Mouse (Mus musculus): ENCODE measurements around the gene Zfp628.

Zfp628 gene

DNA sequence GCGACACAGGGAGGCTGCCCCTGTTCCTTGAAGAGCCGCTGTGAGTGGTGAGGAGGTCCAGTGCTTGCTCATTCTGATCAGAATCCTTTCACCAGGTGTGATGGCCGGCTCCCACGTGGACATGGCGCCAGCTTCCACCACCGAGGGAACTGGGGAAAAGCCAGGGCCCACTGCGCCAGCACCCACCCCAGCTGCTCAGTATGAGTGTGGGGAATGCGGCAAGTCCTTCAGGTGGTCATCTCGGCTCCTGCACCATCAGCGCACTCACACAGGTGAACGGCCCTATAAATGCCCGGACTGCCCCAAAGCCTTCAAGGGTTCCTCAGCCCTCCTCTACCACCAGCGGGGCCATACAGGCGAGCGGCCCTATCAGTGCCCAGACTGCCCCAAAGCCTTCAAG, 3.7 kb downstream of the Zfp628 start:
- DNase-seq (ENCODE audit: low spot score) = no peak

GRCm38 (mm10) chr7:4919096-4919495, 4.1 kb downstream of the Zfp628 start:
- no peak for DNase-seq (ENCODE audit: low spot score)

DNA sequence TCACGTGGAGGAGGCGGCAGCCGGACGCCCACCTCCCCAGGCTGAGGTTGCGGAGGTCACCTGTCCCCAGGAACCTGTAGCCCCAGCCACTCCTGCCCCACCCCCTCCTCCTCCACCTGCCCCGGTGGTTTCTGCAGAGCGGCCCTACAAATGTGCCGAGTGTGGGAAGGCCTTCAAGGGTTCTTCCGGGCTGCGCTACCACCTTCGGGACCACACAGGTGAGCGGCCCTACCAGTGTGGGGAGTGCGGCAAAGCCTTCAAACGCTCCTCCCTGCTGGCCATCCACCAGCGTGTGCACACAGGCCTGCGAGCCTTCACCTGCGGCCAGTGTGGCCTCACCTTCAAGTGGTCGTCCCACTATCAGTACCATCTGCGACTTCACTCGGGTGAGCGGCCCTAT, 5.0 kb downstream of the Zfp628 start:
- no peak for DNase-seq (ENCODE audit: low spot score)

DNA sequence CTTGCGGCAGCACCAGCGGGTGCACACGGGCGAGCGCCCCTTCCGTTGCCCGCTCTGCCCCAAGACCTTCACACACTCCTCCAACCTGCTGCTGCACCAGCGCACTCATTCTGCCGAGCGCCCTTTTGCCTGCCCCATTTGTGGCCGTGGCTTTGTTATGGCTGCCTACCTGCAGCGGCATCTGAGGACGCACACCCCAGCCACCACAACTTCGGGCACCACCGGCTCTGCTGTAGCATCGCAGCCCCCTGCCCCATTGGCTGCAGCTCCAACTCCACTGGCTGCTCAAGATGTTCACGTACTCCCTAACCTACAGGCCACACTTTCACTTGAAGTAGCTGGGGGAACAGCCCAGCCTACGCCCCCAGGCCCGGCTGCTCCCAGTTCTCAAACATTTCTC, 5.5 kb downstream of the Zfp628 start:
- DNase-seq (ENCODE audit: low spot score) = no peak

DNA sequence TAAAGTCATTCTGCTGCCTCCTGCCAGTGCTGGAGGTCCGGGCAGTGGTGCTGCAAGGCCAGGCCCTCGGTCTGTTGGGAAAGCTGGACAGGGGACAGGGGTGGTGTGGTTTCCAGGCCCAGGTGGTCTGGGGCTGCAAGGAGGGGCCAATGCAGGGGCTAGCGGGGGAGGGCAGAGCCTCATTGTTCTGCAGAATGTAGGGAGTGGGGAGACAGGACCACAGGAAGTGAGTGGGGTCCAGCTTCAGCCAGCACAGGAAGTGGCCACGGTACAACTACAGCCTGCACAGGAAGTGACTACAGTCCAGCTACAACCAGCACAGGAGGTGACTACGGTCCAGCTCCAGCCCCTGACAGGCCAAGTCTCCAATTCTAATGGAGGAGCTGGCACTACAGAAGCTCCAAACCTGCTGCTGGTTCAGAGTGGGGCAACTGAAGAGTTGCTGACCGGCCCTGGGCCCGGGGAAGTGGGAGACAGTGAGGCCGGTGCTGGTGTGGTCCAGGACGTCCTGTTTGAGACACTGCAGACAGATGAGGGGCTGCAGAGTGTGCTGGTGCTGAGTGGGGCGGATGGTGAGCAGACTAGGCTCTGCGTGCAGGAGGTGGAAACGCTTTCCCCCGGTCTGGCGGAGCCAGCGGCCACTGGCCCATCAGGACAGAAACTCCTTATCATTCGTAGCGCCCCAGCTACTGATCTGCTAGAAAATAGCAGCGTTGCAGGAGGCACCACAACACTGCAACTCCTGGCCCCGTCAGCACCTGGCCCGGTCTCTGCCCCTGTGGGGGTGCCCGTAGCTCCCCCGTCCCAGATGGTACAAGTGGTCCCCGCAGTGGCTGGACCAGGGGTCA, 6.2 kb downstream of the Zfp628 start:
- no peak for DNase-seq (ENCODE audit: low spot score)

DNA sequence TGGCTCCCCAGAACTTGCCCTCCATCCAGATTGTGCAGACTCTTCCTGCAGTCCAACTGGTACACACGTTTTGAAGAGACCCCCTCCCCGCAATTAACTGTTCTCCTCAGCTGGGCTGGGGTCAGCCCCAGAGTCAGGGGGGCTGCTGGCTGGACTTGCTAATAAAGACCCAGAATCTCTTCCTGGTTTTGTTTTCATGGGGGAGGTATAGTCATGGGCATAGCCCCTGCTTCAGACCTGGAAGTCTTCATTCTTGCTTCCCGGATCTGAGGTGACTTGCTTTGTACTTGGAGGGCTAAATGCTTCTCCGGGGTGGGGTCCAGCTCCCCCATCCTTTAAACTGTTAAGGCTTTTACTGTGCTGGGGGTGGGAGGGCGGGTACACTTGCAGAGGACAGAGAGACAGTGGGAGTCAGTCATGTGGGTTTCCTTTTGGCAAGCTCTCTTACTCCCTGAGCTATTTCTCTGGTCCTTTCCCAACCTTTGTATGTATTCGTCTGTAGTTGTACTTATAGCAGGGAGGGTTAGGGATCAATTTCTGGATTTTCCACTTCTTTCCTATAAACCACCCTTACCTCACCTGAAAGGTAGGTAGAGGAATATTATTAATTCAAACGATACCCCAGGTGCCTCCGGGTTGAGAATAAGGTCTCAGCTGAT, 6.9 kb downstream of the Zfp628 start, which contains the start of gene Nat14:
TSS of gene Nat14 (plus strand) at position 205 of the 659 bp plus-strand sequence.
- no peak for DNase-seq (ENCODE audit: low spot score)

- DNase-seq (ENCODE audit: low spot score) = peak; percentile 88
These were observed 7.5 kb downstream of the Zfp628 start for GRCm38 (mm10) chr7:4922508-4922907.

DNA sequence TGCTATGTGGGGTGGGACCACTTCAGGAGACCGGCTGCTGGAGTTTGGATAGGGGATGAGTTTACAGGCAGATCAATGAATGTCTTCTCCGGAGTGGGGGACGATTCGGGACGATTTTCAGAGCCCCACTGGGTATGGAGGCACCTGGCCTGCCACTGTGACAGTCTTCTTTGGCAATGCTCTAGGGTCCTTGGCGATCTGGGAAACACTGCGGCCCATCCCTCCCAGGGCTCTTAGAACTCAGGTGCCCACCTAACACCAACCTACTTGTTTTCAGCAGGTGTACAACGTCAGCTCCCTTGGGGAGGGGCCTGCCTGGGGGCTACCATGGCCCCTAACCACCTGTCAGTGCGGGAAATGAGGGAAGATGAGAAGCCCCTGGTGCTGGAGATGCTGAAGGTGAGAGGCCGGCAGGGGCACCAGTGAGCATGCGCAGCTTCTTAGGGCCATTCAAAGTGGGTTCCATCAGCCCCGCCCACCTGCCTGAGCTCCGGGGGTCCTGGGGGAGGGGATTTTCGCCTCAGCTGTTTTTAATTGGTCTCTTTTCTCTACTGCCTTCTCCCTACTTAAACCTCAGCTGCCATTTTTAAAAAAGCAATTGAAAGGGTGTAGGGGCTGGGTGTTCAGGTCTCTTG, 8.0 kb downstream of the Zfp628 start:
- peak; percentile 65 for DNase-seq (ENCODE audit: low spot score)

DNA sequence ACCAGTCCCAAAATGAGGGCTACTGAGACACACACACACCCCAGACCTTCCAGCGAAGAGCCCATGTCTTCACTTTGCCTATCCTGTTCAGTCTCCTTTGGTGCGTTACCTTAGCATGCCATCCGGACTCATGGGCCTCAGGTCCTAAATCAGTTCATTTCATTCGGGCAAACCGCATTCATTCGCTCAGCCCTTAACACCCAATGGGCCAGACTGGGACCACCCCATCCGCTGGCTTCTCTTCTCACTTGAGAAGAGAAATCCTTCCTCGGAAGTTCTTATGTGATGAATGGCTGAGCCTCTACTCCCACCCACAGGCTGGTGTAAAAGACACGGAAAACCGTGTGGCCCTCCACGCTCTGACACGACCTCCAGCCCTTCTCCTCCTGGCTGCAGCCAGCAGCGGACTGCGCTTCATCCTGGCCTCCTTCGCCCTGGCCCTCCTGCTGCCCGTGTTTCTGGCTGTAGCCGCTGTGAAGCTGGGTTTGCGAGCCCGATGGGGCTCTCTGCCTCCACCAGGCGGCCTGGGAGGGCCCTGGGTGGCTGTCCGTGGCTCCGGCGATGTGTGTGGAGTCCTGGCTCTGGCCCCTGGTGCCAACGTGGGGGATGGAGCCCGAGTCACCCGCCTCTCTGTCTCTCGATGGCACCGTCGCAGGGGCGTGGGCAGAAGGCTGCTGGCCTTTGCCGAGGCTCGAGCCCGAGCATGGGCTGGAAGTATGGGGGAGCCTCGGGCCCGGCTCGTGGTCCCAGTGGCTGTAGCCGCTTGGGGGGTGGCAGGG, 8.8 kb downstream of the Zfp628 start:
- no peak for DNase-seq (ENCODE audit: low spot score)

GRCm38 (mm10) chr7:4924483-4924882, 9.5 kb downstream of the Zfp628 start:
- DNase-seq (ENCODE audit: low spot score) = no peak

DNA sequence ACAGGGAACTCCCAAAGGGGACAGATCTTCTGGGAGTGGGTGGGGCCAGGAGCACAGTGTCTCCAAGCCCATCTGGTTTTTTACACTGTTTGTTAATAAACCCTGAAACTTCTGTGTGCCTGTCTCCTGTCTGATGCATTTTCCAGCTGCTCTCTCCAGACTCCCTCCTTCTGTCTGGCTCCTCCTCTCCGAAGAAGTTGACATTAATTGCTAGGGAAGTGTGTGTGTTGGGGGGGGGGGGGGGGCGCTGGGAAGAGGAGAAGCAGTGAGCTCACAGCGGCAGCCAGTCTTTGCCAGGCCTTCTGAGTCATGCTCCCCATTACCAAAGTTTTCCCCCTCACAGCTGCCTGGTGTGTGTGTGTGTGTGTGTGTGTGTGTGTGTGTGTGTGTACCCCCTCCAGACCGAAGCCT, 9.9 kb downstream of the Zfp628 start:
- no peak for DNase-seq (ENCODE audit: low spot score)

DNA sequence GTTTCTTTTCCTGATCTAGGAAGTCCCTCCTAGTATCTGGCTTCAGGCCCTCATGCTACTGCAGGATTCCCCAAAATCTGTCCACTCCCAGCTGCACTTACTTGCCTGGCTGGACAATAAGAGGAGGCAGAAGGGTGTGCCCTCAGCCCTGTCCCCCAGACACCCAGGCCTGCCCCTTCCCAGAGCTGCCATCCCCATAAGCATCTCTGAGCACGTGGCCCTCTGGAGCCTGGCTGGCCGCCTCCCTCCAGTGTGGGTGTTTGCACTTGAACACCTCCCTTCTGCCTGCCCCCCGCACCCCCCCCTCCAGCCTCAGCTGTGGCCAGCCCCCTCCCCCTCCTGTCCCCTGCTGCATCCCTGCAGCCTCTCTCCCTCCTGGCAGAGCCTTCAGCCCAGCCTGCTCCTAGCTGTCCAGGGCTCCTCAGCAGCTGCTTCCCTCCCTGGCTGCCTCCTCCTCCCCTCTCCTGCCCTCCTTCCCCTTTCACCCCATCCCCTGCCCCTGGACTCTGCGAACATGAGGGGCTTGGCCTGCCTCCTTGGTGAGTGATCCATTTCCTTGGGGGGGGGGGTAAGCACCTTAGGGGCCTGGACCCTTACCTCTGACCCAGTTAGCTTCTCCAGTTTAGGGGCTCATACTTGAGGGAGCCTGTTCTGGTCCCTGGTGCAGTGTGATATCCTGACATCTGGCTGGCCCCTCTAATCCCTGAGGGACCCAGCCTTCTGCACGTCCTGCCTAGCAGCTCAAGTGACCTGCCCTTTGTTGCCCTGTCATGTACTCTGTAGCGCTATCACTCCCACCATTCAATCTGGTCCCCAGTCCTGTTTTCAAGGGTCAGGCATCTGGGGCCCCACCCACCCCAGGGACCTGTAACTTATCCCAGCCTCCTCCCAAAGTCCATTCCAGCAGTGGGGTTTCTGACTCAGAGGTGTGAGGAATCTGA, 10.7 kb downstream of the Zfp628 start, which contains the start of gene Ssc5d:
TSS of gene Ssc5d (plus strand) at position 345 of the 941 bp plus-strand sequence.
- no peak for DNase-seq (ENCODE audit: low spot score)

GRCm38 (mm10) chr7:4926849-4927248, 11.8 kb downstream of the Zfp628 start:
- no peak for DNase-seq (ENCODE audit: low spot score)

GRCm38 (mm10) chr7:4927711-4928110, 12.7 kb downstream of the Zfp628 start:
- no peak for DNase-seq (ENCODE audit: low spot score)

DNA sequence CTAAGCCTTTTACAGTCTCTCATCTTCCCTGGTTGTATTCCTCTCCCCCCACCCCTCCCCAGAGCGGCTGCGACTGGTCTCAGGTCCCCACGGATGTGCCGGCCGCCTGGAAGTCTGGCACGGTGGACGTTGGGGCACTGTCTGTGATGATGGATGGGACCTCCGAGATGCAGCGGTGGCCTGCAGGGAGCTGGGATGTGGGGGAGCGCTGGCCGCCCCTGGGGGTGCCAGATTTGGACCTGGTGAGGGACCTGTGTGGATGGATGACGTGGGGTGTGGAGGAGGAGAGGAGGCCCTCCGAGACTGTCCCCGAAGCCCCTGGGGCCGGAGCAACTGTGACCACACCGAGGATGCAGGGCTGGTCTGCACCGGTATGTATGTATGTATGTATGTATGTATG, 13.3 kb downstream of the Zfp628 start:
- DNase-seq (ENCODE audit: low spot score) = no peak

DNA sequence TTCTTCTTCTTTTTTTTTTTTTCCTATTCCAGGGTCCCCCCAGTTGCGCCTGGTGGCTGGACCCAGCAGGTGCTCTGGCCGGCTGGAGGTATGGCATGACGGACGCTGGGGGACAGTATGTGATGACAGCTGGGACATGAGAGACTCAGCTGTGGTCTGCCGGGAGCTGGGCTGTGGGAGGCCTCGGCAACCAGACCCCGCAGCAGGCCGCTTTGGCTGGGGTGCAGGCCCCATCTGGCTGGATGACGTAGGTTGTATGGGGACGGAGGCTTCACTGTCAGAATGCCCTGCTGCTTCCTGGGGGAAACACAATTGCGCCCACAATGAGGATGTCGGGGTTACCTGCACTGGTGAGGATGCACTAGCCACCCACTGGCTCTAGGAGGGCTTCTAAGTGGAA, 18.1 kb downstream of the Zfp628 start:
- DNase-seq (ENCODE audit: low spot score) = no peak

DNA sequence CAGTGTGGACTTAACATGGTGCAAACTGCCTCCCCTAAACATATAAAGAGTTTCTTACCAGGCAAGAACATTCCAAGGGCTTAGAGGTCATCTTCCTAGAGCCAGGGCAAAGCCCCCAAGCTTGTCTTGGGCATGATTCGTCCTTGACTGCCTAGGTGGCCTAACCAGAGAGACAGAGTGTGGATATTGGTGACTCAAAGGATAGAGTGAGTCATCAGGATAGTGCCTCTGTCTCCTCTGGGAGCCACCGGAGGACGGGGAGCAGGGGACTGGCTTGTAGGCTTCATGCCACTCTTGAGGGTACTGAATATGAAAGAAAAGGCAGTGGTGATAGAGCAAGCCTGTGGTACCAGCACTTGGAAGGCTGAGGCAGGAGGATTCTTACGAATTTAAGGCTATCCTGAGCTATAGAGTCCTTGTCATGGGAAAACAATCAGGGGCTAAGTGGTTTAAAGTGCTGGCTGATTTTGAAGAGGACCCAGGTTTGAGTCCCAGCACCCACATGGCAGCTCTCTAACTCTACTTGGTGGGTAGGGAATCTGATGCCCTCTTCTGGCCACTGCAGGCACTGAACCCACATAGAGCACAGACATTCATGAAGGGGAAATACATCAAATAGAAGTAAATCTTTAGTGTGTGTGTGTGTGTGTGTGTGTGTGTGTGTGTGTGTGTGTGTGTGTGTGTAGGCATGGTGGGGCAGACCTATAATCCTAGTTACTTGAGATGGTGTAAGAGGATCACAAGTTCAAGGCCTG, 19.3 kb downstream of the Zfp628 start:
- DNase-seq (ENCODE audit: low spot score) = no peak

DNA sequence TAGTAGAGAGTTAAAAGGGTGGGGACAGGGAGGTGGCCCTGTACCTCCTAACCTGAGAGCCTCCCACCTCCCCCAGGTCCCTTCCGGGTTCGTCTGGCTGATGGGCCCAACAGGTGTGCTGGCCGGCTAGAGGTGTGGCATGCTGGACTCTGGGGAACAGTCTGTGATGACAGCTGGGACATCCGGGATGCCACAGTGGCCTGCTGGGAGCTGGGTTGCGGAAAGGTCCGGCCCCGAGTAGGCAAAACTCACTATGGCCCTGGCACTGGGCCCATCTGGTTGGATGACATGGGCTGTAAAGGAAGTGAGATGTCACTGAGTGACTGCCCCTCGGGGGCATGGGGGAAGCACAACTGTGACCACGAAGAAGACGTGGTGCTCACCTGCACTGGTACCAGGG, 21.8 kb downstream of the Zfp628 start:
- DNase-seq (ENCODE audit: low spot score) = no peak

- no peak for DNase-seq (ENCODE audit: low spot score)
These were observed 22.4 kb downstream of the Zfp628 start for GRCm38 (mm10) chr7:4937392-4937791.

GRCm38 (mm10) chr7:4938456-4938855, 23.4 kb downstream of the Zfp628 start:
- no peak for DNase-seq (ENCODE audit: low spot score)
